Mouse (Mus musculus): ENCODE data around the gene Faim.

DNA sequence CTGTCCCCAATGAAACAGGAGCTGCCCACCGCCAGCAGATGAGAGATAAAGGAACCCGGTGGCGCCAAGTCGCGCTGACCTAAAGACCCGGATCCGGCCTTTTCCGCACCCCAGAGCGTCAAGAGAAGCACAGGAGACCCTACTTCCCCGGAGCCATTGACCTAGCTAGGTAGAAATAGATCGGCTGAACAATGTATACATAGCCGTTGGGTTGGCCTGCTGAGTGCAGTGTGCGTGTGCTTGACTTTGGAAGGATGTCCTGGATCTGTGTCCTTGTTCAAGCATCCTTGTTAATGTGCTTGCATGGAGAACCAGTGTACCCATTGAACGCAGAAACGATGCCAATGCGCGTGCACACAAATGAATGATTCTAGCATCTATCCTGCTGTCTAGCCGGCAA, 22.5 kb upstream of the Faim start:
- no peak for TF ChIP-seq EP300 (optimal IDR thresholded peaks at IDR 0.05)
- TF ChIP-seq CTCF (IDR thresholded peaks at IDR 0.05; ENCODE audit: low read depth): no peak

All from stomach, postnatal 0 days (tissue).